Mouse (Mus musculus) heart, adult 2 months (tissue): ENCODE results near the gene Fgfr2.

Experiments used
- CTCF ChIP-seq: fragments of 200-600 bp; IDR thresholded peaks from 2 replicates; pipeline ENCODE4 v1.8.1; 2022; ENCODE audit warnings: antibody characterized with exemption, mild to moderate bottlenecking, moderate library complexity
- POLR2A ChIP-seq: fragments of 200-500 bp; IDR thresholded peaks from 2 replicates; pipeline ENCODE4 v1.6.1; 2011; ENCODE audit warnings: mild to moderate bottlenecking, low read depth, low read length, control low read depth; ENCODE audit not compliant: insufficient read depth

DNA sequence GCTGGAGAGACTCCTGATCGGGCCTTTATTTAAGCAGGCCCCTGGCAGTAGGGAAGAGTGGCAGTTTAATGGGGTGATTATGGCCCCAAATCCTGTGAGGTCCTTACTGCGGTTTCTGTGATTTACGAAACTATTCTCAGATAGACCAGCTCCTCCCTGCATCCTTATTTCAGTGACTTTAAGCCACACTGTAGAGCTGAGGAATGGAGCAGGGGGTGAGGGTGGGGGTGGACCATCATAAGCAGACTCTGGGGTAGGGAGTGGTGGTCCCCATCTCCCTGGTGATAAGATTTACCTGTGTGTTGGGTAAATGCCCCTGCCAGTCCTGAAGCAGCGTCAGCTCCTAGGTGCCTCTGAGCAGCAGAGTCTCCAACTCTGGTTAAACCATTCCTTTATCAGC, 2516.2 kb downstream of the Fgfr2 start:
- no peak for TF ChIP-seq POLR2A
- no peak for TF ChIP-seq CTCF
